Mouse (Mus musculus): ENCODE measurements at regions not wholly inside any gene's neighbourhood (a gene's known extent, or its start where the extent isn't known, plus 50 kb on each side); places are given as distances from the start of the nearest gene placed in this dataset.
"Not testable (repeated sequence)": the region's sequence is repeated elsewhere in the genome, so short reads cannot be mapped to it uniquely, and the experiment has no call there.

DNA sequence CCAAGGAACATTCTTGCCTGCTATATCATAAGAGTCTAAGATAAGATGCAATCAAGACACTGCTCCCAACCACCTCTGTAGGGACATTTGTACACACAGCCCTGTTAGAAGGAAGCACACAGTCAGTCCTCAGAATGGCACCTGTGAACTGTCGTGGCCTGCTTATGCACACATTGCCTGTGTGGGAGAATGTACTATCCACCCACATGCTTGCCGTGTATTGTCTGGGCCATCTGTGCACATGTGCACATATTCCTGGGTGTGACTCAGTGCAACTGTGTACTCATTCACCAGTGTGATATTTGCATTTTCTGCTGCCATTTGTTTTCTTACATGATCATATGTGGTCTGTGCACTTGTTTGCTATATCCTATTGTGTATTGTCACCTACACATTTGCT is 333.8 kb upstream of the 3110018I06Rik start:
- no peak for DNase-seq (ENCODE audit: low read depth, low spot score)

DNA sequence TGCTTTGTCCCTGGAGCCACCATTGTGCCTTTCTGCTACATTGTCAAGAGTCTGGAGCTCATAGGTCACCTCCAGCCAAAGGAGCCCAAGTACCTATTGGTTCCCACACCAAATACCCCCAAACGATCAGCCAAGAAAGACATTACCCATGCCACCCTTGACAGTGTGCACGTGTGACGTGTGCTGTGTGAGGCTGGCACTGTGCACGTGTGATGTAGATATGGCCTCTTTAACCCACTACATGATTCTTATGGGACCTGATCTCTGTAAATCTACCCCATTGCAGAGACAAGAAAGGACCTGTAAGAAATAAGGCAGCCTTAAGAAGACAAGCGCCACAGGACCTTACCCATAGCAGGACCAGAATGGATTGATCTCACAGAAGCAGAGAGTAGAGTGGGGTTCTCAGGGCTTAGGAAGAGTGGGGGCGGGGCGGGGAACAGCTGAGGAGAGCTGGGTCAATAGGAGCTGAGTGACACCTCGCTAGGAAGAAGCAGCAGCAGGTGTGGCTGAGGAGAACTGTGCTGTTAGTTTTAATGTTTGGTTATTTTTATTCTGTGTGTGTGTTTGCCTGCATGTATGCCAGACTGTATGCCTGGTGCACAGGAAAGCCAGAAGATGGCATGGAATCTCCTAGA is 331.5 kb upstream of the 3110018I06Rik start:
- no peak for DNase-seq (ENCODE audit: low read depth, low spot score)

DNA sequence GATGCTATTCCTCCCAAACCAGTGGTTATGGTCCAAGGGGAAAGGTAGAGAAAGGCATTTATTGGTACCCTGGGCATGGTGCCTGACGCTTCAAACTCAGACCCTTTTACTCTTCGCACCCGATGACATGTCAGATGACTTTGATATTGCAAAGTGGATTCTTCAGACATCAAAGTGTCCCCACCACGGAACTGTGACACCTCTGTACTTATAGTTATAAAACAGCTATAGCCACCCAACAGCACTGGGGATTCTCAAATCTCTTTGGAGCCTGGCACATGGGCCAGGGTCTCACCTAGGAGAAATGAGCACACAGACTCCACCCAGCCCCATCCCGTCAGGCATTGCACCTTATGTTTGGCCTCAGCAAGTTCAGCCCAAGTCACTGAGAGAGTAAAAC is 329.3 kb upstream of the 3110018I06Rik start:
- DNase-seq (ENCODE audit: low read depth, low spot score), result no peak

GRCm38 (mm10) chr12:107160137-107160536 is 328.3 kb upstream of the 3110018I06Rik start:
- DNase-seq (ENCODE audit: low read depth, low spot score), result no peak

- DNase-seq (ENCODE audit: low read depth, low spot score), result no peak
Observed at GRCm38 (mm10) chr12:107160628-107161027, 327.8 kb upstream of the 3110018I06Rik start.

- DNase-seq (ENCODE audit: low read depth, low spot score), result no peak
Observed at GRCm38 (mm10) chr12:107170926-107171325, 317.5 kb upstream of the 3110018I06Rik start.

DNA sequence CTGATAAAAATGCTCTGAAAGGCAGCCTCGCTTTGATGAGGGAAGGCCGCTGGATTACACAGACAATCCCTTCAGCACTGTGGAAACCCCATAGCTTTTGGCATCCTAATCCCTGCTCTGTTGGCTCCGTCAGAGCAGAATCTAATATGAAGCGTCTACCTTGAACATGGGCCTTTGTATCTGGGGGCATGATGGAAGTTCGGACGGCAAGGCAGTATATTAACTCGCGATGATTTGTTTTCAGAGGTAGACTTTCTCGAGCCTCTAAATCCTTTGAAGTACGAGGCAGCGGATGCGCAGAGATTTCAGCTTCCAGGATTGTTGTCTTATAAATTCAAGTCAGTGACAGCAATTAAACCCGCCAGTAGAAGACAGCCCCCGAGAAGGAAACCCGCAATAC is 316.8 kb upstream of the 3110018I06Rik start:
- DNase-seq (ENCODE audit: low read depth, low spot score), result no peak

DNA sequence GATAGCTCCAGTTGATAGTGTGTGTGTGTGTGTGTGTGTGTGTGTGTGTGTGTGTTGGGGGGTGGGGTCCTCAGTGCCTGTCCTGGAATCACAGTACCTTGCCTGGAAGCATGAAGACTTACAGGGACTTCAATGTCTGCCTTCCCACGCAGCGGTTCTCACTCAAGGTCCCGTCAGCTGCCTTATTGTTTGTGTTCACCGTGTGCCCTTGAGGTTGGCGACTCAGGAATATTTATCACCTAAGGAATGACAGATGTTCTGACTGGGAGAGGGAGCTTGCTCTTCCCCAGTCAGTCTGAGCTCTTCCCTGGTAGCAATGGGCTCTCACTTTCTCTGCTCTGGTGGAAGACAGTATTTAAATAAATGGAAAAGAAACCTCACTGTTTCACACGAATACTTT is 309.8 kb upstream of the 3110018I06Rik start:
- DNase-seq (ENCODE audit: low read depth, low spot score), result no peak

- DNase-seq (ENCODE audit: low read depth, low spot score), result no peak
Observed at GRCm38 (mm10) chr12:107180501-107180900, 307.9 kb upstream of the 3110018I06Rik start.

- DNase-seq (ENCODE audit: low read depth, low spot score), result no peak
Observed at GRCm38 (mm10) chr12:107181291-107181690, 307.1 kb upstream of the 3110018I06Rik start.

DNA sequence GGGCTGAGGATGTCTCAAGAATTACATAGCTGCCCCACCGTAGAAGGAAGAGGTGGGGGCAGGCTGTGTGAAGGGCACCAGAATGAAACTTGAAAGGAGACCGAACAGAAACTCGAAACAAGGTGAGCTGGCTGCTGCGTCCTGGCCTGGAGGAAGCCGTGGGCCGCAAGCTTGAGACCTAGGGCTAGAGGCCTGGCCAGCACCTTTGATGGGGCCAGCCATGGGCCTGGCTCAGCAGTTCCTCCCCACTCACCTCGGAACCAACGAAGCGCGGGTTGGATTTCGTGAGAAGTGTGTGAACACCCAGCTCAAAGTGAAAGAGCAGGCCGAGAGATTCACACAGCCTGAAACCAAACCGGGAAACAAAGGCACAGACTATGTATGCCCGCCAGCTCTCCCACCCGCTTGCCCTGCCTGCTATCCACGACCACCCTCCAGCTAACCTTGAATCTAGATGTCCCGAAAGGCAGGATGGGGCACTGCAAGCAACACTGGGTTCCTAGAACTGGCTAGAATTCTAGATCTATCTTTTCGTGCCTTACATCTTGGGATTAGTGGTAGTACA is 306.3 kb upstream of the 3110018I06Rik start:
- no peak for DNase-seq (ENCODE audit: low read depth, low spot score)

DNA sequence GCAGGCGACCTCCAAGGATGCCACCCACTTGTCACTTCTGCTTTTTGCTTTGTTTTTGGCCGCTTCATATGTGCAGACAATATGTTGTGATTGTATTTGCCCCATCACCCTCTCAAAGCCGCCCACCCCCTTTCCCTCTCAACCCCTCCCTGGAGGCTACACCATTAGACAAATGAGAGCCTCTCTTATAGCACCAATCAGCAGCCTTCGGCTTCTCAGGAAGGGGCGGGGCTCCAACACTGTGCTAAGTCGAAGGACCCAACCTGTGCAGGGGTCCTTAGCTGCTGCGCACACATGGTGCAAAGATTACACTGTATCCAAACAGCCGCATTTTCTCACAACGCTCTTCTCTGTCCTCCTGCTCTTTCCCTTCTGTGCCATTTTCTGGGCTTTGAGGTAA is 305.1 kb upstream of the 3110018I06Rik start:
- no peak for DNase-seq (ENCODE audit: low read depth, low spot score)

- no peak for DNase-seq (ENCODE audit: low read depth, low spot score)
Observed at GRCm38 (mm10) chr12:107184426-107184825, 304.0 kb upstream of the 3110018I06Rik start.

DNA sequence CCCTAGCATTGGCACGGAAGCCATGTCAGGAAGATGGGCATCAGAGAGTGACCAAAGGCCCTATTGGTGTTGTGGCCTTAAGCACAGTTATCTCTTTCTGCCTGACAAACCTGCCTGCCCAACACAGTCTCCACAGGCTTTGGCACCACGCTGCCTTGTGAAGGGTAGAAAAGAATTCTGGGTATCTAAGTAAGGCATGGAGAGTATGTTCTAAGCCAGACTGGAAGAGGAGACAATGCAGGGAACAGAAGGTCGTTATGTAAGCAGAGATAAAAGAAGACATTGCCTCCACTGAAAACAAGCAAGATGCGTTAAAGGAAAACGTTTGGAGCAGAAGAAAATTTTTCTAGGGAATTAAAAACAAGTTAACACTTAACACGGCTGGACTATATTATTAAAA is 302.1 kb upstream of the 3110018I06Rik start:
- no peak for DNase-seq (ENCODE audit: low read depth, low spot score)

DNA sequence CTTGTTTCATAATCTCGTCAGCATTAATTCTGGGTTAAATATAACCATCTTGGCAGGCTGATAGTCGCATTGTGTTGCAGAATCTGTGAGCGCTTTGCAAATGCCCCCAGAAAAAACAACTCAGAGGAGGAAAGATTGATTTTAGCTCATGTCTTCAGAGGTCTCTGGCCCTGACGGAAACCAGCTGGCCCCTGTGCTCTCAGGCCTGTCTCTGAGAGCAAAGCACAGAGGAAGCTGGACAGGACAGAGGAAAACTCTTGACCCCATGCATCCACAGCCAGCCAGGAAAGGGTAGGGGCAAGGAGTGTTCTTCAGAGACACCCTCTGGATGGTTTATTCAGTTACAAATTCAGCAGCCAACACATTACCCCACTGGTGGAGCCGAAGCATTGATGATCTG is 300.4 kb upstream of the 3110018I06Rik start:
- no peak for DNase-seq (ENCODE audit: low read depth, low spot score)

DNA sequence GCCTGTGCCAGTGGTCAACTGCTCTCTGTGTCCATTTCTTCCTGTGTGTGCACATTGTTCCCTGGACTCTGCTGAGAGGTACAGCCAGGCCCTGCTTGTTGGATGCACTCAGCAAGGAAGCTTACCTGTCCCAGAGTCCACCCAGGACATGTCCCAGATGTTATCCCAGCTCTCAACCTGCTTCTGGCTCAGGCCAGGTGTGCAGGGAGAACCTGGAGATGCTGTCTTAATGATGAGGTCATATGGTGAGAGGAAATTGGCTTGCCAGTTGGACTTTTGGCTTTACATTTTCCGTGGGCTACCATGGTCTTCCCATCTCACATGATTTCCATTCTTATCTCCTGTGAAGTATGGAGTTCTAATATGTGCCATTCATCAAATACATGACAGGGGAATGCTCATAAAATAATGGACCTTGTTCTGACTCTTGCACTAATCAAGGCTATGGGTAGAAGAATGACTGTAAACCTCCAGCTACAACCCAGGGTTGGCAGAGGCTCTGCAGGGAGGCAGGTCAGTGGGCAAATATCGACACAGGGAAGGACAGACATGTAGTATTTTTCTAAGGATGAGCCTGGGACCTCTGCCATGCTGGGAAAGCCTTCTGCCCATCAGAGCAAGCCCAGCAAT is 289.9 kb upstream of the 3110018I06Rik start:
- no peak for DNase-seq (ENCODE audit: low read depth, low spot score)

GRCm38 (mm10) chr12:107200903-107201302 is 287.5 kb upstream of the 3110018I06Rik start:
- no peak for DNase-seq (ENCODE audit: low read depth, low spot score)

GRCm38 (mm10) chr12:107208826-107209225 is 279.6 kb upstream of the 3110018I06Rik start:
- not testable (repeated sequence) for DNase-seq (ENCODE audit: low read depth, low spot score)

DNA sequence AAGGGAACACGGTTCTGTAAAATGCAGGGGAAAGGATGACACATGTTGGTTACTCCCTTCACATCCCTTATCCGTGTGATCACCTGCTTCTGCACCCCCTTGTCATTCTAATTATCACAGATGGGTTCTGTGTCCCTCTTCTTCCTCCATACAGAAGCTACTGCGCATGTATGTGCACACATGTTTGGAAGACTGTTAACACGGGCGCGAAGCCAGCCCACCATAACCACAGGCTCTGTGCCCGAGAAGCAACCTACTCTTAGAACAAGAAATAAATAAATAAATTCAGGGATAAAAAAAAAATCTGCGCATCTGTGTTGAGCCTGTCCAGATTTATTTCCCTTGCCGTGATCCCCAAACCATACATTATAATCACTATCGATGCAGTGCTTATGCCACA is 275.6 kb upstream of the 3110018I06Rik start:
- no peak for DNase-seq (ENCODE audit: low read depth, low spot score)

DNA sequence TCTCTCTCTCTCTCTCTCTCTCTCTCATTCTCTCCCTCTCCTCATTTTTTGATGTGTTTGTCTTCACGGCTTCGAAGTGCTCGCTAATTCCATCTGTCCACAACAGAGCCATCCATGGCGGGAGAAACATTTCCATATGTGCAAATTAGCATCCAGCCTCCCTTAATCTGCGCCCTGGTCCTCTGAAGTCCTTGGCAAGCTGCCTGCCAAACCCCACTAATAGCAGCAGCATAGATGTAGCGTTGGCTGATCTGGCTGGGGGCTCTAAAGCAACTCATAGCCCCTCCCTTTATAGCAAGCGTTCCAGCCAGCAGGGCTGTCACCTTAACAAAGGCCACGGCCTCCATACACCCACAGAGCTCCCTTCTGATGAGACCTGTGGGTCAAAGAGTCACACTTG is 272.3 kb upstream of the 3110018I06Rik start:
- peak; percentile 12 for DNase-seq (ENCODE audit: low read depth, low spot score)

GRCm38 (mm10) chr12:107221276-107221970 is 267.0 kb upstream of the 3110018I06Rik start:
- DNase-seq (ENCODE audit: low read depth, low spot score), result no peak

DNA sequence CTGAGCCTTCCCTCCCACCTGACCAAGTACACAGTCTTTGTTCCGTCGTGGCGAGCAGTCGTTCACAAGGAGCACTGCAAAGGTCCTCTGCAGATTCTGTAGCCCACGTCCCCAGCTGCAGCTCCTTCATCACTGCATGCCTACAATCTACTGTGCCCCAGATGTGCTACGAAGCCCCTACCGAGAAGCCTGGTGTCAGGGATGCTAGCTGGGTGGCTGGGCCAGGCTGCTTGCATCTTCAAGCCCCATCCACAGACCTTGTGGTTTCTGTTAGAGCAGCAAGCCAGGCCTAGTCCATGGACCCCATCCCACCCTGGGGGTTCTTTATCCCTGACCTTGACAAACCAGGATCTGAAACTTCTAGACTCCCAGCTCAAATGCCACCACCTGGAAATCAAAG is 266.3 kb upstream of the 3110018I06Rik start:
- no peak for DNase-seq (ENCODE audit: low read depth, low spot score)

DNA sequence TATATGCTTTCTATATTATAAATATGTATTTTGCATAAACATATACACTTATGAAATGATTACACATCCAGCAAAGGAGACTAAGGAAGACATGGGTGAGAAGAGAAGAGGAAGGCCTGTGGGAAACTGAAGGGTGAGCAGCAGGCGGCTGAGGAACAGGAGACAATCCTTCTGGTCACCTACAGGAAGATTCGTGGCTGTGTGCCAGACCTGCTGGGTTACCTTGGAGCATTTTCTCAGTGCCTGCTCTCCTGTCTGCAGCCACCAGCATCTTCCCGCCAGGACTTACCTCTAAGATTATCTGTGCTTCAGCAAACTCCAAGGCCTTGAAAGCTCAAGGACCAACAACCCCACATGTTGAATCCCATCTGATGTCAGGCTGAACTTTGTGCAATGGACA is 258.3 kb upstream of the 3110018I06Rik start:
- no peak for DNase-seq (ENCODE audit: low read depth, low spot score)
